Mouse (Mus musculus): Measurements from ENCODE around the gene Setdb1. TPM values are rescaled to one million over a fixed set of nuclear protein-coding genes. Genes with fewer than 3 reads are reported as not detected.

The Setdb1 gene
- total RNA-seq, 2 experiments from 2014 or later = 20.5 to 22.4 TPM

DNA sequence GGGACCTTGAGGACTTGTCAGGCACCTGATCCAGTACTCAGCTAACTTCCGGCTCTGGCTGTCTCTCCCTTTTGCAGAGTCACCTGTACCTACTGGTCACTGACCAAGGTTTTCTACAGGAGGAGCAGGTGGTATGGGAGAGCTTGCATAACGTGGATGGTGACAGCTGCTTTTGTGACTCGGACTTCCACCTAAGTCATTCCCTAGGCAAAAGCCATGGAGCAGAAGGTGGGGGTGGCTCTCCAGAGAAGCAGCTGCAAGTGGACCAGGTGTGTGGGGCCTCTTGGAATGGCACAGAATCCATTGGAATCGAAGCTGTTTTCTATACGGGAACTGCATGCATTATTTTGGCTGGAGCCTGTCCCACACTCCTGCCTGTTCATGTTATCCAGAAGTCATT lies 62.3 kb downstream of the Setdb1 start:
- ATAC-seq (ENCODE audit: poor library complexity, severe bottlenecking) = peak; percentile 12

DNA sequence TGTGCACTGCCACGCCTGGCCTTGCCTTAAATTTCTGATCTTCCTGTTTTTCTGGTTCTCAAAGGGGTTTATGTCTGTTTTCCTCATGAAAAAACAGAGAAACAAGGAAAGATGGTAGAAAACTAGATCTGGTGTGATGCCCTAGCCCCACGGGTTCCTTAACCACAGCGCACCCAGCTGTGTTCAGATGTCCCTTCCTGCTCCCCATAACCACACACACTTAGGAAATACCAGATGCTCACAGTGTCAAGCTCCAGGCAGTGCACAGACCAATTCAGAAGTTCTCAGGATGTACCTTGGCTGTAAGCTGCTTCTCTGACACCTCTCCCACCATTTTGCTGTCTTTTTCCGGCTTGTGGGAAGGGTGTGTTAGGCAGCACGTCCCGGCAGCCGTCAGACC lies 62.7 kb downstream of the Setdb1 start:
- peak; percentile 41 for ATAC-seq (ENCODE audit: poor library complexity, severe bottlenecking)

DNA sequence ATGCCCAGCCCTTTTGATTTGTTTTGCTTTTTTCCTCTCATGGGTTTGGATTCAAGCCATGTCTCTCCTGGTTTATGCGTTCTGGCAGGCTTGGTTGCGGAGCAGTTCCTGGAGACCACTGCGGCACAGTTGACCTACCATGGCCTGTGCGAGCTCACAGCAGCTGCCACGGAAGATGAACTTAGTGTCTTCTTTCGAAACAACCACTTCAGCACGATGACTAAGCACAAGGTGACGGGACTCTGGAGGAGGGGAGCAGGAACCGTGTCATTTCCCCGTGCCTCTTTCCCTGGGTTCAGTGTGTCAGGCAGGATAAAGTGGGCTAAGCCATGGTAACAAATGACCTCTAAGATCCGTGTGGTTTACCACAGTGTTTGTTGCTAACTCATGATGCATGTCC lies 63.5 kb downstream of the Setdb1 start:
- ATAC-seq (ENCODE audit: poor library complexity, severe bottlenecking) = peak; percentile 93

DNA sequence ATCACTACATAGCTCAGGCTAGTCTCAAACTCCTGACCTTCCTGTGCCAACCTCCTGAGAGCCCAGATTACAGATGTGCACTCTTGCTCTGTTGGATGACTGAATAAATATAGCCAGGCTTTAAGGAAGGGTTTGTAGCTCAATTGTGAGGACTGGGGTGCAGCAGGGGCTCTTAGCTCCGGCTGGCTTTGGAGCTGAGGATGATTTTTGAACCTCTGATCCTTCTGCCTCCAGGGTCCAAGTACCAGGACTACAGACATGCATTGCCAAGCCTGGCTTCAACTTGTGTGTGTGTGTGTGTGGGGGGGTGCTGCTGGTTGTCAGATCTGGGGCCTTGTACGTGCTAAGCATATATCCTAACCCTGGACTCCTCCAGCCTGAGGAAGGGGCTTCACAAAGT lies 64.1 kb downstream of the Setdb1 start:
- ATAC-seq (ENCODE audit: poor library complexity, severe bottlenecking) = no peak

DNA sequence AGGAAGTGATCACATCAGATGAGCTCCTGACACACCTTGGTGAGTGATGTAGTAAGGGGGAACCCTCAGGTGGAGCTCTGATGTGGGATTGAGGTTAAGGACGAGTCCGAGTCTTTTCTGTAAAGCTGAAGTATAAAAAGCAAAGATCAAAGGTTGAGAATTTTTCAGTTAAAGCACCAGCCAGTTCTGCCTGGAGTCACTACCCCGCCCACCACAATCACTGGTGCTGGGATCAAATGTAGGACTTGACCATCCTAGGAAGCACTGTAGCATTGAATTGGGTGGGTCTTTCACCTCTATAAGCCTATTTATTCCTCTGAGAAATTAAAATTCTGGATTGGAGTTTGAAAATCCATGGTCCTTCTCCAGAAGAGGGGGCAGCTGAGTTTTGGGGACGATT lies 66.0 kb downstream of the Setdb1 start:
- no peak for ATAC-seq (ENCODE audit: poor library complexity, severe bottlenecking)

DNA sequence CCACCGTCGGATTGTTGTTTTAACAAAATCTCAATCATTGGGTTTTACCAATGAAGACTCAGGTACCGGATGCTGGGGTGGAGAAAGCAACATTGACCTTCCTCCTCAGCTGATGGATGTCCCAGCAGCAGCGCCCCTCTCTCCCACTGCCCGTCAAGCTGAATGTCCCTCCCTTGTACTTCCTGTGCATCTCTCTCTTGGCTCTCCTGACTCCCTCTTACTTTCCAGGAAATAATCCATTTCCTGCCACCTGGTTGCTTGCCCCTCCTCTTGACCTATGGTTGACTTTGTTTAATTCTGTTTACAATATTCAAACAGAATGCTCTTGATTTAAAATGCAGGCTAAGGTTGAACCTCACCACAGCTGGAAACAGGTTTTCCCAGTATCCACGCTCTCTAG lies 66.8 kb downstream of the Setdb1 start:
- ATAC-seq (ENCODE audit: poor library complexity, severe bottlenecking) = no peak

DNA sequence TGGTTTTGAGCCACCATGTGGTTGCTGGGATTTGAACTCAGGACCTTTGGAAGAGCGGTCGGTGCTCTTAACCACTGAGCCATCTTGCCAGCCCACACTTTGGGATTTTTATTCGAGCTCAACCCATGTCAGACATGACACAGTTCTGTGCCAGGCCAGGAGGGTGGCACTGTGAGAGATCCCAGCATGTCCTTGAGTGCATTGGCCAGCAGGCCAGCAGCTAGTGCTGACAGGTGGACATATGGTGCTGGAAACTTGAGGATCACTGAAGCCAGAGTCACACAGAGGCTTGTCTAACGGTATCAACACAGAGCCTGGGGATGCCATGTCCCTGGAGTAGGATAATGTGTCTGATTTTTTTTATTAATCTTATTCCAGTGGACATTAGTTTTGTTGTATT lies 67.6 kb downstream of the Setdb1 start:
- no peak for ATAC-seq (ENCODE audit: poor library complexity, severe bottlenecking)

DNA sequence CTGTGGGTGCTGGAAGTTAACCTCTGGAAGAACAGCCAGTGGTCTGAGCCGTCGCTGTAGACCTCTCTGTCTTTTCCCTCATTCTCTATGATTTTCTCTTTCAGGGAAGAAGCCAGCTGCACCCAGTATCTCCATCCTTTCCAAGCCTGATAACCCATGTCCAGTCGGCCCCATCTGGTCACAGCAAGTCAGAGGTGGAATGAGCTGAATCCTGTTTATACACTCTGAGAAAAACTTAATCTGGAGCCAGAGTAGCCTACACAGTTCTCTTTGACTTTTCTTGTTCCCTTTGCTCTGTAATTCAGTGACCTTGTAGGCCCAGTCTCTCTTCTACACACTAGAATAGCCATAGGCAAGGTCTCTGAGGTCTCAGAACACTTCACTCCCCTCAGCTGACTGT lies 69.5 kb downstream of the Setdb1 start:
- no peak for ATAC-seq (ENCODE audit: poor library complexity, severe bottlenecking)

DNA sequence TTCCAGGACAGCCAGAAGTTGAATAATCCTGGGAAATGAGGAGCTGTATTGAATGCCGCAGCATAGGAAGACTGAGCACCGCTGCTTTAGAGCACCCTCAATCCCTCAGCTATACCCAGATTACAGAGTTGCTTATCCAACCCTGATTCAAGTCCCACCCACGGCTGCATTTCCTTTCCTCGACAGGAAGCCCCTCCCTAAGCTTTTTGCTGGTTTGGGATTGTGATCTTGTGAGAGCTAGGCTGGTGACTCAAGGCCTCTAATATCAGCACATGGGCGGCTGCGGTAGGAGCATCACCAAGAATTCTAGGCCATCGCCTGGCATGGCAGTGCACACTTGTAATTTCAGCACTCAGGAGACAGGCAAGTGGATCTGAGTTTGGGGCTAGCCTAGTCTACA lies 70.5 kb downstream of the Setdb1 start:
- no peak for ATAC-seq (ENCODE audit: poor library complexity, severe bottlenecking)

DNA sequence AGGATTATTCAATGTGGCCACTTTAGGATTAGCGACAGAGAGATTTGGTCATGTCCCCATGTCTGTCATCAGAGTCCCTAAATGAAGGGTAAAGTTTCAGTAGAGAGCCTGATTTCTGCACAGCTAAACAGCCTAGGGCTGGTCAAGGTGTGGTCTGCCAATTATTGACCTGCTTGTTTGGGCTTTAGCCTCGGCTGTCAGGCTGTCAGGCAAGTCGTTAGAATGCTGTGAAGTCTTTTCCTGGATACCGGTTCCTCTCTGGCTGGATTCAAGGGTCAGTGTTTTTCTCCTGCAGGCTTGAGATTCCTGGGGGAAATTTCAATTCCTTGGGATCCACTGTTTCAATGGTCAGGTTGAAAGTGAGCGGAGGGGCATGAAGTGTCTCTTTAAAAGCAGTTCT lies 71.0 kb downstream of the Setdb1 start:
- no peak for ATAC-seq (ENCODE audit: poor library complexity, severe bottlenecking)

DNA sequence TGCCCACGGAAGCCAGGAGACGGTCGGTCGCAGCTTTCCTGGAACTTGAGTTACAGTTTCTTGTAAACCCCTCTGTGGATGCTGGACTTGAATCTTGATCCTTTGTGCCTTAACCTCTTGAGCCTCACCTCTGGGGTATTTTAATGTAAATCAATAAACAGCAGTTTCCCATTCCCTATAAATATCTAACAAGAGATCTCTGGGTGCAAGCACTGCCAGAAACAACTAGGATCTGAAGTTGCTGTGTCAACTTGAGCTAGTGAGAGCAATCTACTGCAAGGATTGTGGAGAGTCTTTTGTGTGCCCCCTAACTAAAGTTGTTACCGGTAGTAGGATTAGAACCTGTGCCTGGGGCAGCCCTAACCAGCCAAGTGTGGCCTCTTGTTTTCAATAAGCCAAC lies 71.6 kb downstream of the Setdb1 start:
- ATAC-seq (ENCODE audit: poor library complexity, severe bottlenecking) = no peak

DNA sequence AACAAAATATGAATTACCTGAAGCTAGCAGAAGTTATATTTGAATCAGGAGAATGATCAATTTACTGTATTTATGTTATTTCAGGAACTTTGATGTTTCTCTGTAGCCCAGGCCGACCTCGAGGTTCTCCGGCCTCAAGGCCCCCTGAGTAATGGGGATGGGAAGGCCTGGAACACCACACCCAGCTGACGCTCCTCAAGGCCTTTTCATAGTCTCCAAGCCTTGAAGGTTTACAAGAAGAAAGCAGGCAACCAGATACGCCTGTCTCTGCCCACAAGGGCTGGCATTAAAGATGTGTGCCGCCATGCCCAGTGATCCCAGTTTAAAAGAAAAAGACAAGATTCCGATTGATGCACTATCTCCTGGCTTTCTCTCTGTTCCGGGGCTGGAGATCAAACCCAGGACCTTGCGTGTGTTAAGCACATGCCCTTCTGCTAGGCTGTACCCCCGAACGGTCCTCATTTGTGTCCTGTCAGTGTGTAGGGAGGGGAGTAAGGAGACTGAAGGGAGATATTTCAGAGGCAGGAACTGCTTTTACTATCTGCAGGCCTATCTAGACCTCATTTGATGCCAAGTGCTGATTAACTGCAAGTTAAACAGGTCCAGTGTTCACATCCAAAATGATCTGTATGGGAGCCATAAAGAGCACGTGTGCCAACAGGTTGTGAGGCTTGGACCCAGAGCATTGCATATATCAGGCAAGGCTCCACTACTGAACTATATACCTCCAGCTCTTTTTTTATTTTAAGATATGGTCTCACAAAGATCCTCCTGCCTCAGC lies 72.3 kb downstream of the Setdb1 start:
- no peak for ATAC-seq (ENCODE audit: poor library complexity, severe bottlenecking)

DNA sequence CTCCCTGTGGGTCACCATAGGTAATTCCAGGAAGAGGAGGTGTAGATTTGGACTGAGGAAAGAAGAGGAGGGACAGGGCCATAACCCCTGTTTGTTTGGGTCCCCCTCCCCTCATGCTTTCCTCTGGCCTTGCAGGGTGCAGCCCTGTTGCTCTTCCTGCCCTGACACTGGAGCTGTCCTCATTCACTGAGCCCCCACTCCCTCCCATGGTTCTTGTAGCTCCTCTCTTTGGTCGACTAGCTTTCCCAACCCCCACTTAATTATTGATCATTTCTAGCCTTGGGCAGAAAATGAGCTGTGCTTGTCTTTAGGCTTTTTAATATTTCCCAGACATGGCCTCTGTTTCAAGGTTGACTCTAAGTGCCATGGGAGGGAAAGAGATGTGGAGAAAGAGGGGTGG lies 72.9 kb downstream of the Setdb1 start:
- ATAC-seq (ENCODE audit: poor library complexity, severe bottlenecking) = no peak

DNA sequence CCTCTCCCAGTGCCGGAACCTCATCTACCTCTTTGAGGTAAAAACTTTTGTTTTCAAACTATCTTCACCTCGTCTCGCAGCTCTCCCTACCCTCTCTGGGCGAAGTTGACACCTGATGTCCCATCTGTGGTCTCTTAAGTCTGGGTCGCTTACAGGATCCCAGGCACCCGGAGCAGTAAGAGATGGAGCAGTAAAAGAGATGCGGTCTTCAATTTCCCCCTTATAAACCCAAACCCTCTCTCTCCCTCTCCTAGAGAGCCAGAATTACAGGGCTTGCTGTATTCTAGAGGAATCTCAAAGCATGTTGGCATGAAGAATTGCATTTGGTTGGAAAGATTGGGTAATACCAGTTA lies 73.4 kb downstream of the Setdb1 start:
- no peak for ATAC-seq (ENCODE audit: poor library complexity, severe bottlenecking)

DNA sequence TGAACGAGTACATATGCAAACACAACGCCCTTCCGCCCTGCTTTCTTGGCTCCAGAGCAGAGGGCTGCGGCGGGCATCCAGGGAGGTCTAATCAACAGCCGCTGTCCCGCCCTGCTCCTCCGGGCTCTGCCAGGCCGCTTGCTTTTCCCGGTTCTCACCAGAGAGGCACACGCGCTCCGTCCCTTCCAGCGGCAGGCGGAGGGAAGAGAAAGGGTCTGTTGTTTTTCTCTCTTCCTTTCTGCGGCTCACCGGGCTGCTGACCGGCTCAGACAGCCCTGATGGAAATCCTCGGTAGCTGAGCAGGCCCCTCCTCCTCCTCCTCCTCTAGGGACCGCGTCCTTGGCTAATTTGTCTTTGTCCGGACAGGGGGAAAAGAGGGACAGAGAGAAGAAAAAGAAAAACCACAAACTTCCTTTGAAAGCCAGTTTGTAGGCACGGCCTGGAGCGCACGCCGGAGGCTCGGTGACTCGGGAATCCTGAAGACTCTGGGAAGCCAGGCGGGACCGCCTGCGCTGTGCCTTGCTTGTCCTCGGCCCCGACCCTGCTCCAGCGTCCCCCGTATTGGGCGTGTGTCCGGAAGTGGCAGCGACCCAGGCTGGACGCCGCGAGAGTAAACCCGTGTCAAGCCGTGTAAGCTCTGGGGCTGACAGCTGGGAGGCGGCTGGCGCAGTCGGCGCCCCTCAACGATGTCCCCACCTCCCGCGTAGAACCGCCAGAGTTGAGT lies 74.0 kb downstream of the Setdb1 start:
- peak; percentile 39 for ATAC-seq (ENCODE audit: poor library complexity, severe bottlenecking)

DNA sequence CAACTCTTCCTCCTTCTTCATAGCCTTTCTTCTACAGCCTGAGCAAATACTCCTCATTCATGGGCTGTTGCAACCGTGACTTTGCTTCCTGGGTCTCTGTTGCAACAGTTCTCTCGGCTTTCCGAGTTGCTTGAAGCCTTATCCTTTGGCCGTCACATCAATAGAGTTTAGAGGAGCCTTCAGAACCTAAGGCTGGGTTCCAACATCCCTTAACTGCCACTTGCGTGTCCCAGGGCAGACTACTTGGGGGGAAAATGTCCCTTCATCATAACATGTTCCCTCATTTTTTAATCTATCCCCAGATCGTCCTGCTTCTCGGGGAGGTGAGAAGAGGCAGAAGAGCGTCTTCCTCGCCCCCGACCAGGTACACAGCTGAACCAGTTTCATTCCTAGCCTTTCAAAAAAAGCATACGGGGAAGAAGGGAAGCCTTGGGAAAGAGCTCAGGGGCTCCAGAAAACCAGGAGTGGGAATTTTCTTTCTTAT lies 74.6 kb downstream of the Setdb1 start:
- ATAC-seq (ENCODE audit: poor library complexity, severe bottlenecking) = peak; percentile 61

DNA sequence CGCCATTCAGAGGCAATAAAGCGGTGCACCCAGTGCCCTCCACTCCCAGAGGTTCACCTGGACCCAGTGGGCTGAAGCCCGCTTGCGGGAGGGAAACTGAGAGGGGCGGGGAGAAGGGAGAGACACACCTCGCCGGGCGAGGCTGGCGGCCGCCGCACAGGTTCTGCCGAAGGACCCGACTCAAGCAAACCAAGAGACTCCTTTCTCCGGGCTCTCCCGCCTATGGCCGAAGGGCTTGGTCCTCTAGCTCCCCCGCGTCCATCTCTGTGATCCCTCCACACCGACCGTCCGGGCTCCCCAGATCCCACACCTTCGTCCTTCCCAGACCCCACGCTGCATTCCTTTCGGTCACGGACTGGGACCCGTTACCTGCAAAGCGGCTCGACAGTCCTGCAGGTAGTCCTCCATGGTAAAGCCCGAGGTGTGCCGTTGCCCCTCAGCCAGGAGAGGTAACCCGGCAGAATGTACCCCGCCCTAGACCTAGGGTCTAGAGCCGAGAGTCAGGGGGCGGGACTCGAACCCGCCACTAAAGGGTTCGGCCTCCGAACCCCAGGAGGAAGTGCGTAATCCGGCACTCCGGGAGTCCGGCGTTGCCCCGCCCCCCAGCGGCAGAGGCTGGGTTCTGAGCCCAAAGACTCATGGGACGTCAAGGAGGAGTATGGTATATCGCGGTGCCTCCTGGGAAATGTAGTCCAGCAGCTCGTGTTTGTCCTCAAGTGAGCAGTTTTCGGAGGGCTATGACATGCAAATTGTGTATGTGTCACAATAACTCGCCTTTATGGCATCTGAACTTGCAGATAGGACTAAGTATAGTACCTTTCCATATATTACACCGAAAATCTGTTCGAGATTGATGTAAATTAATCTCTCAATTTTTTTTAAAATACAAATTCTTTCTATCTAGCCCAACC lies 75.5 kb downstream of the Setdb1 start, which contains the start of the genes Mindy1 and Prune1:
Gene Mindy1, plus strand, starts transcription at position 130 of the 911 bp plus-strand sequence.
Gene Prune1, minus strand, starts transcription at position 861 of the 911 bp plus-strand sequence.
- peak; percentile 80 for ATAC-seq (ENCODE audit: poor library complexity, severe bottlenecking)

DNA sequence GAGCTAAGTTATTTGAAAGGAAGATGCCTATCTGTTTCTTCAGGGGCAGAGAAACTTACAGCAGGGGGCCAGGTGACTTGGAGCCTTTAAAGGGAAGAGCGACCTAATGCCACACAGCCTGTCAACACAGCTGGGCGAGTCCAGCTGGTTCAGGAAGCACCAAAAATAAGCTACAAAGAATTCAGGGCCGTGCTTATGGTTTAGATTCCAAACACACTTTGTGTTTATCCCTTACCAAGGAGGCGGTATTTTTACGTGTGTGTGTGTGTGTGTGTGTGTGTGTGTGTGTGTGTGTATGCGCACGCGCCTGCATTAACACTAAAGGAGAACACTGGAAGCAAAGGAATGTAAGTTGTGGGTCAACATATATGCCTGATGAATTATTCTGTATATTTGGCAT lies 76.3 kb downstream of the Setdb1 start:
- ATAC-seq (ENCODE audit: poor library complexity, severe bottlenecking) = no peak

DNA sequence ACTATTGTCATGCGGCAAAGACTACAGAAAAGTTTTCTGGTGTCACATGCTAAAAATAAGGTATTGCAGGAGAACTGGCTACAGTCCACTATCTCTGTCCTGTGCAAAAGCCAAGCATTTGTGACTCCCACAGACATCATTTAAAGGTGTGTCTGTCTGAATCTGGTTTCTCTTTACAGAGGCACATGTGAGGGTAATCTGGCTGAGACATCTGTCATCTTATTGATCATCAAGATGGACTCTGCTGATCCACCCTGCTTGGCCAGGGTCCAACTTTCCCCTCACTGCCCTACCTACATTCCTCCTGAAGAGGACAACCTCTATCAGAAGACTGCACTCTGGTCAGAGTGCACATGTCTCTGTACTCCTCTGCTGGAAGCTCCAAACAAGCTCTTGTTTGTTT lies 79.9 kb downstream of the Setdb1 start:
- no peak for ATAC-seq (ENCODE audit: poor library complexity, severe bottlenecking)

DNA sequence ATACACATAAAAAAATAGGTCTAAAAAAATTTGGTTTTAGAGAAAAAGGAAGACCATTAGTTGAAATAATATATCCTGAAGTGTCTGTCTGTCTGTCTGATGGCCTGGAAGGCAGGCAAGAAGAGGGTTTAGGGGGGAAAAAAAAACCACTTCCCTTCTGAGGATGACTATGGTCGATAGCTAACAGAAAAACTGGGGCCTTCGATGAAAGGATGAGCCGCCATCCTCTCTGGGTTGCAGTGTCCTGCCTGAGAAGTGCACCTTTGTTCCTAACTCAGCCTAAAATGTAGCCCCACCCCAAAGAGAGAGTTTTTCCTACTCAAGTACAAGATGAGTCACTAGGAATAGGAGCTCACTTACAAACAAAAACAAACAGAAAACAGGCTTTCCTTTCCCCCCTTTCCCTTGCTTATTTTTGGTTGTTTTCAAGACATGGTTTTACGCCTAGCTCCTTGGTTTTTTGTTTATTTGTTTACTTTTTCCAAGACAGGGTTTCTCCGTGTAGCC lies 80.5 kb downstream of the Setdb1 start:
- ATAC-seq (ENCODE audit: poor library complexity, severe bottlenecking) = no peak

DNA sequence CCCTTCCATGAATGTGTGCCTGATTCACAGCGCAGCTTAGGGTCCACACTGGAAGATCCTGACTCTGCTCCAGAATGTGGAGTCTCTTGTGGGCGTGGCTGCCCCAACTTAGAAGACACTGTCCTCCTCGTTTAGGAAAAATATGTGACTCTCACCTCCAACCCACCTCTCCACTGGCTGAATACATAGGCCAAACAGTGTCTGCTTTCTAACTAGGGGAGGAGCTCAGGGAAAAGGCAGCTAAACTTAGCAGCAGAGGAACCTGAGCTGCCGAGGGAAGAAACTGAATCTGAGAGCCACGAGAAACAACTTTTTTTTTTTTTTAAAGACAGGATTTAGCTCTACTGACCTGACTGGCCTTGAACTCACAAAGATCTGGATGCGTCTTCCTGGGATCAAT lies 81.8 kb downstream of the Setdb1 start:
- ATAC-seq (ENCODE audit: poor library complexity, severe bottlenecking) = no peak
